Mouse (Mus musculus): Measurements from ENCODE around the gene Tmem45a.

Tmem45a gene

DNA sequence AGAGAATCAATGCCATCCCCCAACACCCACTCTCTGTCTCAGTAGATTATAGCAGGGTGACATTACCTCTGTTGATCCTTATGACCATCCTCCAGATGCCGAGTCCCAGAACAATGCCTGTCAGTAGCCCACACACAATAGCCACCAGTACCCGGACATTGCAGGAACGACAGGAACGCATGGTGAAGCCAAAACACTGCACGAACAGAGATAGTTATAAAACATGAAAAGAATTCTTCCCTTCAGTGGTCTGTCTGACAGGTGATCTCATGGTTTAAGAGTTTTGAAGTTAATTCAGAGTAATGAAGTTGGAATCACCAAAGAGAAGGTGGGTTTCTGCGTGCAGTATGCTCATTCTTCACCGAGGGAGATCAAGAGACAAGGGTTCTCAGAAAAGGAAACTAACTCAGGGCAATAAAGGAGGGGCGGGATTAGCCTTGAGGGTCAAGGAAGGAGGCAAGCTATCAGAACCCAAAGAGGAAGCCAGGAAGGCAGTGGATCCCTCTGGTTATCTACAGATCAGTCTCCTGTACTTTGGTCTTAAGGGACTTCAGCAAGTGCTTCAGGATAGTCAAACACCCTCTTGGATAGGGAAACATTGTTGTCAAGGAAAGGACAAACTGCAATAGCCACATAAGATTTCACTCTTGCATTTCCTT lies 90.4 kb downstream of the Tmem45a start, which contains the start of gene Adgrg7:
TSS of gene Adgrg7 (minus strand) at position 375 of the 659 bp plus-strand sequence.
- DNase-seq (ENCODE audit: low read depth, low spot score): no peak

DNA sequence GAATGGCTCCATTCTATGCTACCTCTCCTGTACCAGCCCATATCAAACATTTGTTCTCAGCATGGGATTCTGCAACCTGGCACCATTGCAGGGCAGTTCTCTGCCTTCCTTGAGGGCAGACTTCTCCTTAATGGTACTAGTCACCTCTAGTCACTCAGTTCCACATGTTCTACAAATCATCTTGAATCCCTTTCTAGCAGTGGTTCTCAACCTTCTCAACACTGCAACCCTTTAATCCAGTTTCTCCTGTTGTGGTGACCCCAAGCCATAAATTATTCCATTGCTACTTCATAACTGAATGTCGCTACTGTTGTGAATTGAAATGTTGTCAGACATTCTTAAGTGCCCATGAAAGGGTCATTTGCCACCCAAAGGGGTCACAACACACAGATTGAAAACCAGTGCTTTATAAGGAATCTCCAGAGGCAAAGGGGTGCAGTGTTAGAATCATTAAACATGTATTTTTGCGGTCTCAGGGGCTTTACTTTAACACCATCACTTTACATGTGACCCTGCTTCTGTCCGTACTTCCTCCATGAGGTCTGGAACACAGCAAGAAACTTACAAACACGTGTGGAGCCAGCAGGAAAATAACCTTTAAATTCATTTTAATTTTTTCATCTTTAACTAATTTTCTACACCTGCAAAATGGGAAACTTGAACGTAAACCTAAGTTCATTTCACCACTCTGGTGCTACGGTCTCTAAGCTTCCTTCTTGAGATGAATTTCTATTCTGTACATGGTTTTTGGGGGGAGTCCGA lies 91.4 kb downstream of the Tmem45a start:
- no peak for DNase-seq (ENCODE audit: low read depth, low spot score)

DNA sequence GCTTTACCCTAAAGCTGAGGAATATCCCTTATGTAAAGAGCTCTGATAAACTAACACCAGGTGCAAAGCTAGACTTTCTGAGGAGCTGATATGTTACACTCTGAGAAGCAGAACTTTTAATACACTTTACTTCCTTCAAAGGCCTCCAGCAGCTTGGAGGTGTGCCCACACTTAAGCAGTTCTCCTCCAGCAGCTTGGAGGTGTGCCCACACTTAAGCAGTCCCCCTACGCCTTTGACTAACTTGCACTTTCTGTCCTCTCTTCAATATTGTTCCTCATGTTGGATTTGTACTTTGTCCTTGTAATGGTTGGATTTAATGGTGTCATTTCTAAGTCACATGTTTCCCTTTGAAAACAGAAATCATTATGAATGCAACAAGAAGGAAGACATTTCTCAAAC lies 92.2 kb downstream of the Tmem45a start:
- no peak for DNase-seq (ENCODE audit: low read depth, low spot score)

DNA sequence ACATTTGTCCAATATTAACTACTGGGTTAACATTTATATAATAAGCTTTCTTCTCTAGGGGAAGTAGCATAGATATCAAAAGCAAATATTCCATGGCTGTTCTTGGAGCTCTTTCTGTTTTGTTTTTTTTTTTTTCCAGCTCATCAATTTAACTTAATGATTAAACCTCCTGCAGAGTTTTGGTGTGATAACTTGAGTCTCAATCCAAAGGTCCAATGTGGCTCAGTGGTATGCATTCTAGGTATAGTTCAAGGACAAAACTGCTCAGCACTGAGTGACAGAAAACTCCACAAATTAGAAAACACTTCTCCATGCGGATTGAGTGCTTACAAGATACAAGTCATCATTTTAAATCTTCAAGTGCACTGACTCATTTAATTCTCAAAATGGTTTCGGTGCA lies 100.0 kb downstream of the Tmem45a start:
- DNase-seq (ENCODE audit: low read depth, low spot score): no peak

DNA sequence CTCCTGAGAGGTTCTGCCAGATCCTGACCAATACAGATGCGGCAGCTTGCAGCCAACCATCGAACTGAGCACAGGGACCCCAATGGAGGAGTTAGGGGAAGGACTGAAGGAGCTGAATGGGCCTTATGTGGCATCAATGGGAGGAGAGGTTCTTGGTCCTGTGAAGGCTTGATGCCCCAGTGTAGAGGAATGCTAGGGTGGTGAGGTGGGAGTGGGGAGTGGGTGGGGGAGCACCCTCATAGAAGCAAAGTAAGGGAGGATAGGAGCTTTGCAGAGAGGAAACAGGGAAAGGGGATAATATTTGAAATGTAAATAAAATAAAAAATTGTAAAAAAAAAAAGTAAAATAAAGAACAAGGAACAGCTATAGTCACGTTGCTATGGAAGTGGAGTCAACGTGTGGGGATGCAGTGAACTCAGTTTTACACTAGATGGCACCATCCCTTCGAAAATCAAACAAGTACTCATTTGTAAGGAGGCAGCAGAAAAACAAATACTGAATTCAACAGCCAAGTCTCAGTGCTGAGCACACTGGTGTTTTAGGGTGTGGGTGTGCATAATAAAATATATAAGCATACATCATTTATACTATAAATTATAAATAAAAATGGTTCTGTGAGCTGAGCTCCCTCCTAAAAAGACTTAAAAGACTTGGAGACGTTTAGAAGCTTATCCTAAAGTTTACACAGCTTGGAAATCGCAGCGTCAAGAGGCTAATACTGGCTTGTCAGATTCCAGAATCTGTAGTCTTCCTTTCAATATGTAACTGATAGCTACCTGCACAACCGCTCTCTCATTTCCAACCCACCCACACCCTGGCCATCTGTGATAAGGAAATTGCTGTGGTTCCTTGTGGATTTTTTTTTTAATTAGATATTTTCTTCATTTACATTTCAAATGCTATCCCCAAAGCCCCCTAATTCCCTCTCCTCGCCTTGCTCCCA lies 114.5 kb downstream of the Tmem45a start:
- peak; percentile 68 for DNase-seq (ENCODE audit: low read depth, low spot score)
